Comparison of ENCODE assay signal across 8 mouse cellular contexts in the genomic region with DNA sequence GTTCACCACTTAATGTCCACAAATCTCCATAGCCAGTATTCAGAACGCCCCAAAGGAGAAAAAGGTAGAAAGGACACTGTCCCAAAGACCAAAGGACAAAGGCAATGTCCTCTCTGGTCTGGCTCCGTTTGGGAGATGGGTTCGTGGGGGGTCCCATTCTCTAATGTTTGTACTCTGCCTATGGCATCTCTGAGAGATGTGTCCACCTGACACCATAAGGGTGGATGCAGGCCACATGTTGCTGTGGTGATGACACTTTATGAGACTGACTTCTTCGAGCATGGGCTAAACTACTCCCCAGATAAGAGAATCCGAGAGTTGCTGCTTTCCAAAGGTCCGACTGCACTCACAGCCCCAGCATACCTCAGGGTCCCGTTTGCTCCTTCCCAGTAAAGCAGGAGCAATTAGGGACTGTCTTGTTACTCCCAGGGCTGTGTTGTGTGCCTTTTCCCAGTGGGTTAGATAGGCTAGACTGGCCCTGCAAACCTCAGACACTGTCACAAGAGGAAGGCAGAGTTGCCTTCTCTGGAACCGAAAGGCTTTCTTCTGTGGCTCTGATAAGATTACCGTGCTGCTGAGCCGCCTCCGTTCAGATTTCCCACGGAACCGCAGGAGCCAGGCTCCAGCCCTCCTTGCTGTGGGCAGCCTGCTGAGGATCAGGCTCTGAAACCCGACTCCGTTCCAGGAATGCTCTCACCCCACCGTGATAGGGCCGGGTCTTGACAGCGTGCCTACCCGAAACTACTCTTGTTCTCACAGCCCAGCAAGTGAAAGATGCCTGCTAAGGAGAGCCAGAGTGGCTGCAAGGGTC. TPM values are rescaled to one million over a fixed set of nuclear protein-coding genes. Genes with fewer than 3 reads are reported as not detected.
DNase-seq lines count a peak whose midpoint lies in the region; ATAC-seq lines count a peak whose summit lies in the region.

No protein-coding gene starts in this region.

- H3K9me3 ChIP-seq in hindbrain, embryonic 14.5 days (ENCODE audit: control insufficient read depth, low read length): no peaks in the 10 kb centered on the region
- H3K9me3 ChIP-seq in midbrain, embryonic 13.5 days: no peaks in the 10 kb centered on the region

- peak; percentile 33 for DNase-seq in adrenal gland, postnatal 10 days
- no peak for DNase-seq in adrenal gland, adult 18-20 months (ENCODE audit: low spot score in 2 of 2)
- DNase-seq in urinary bladder, postnatal 14 days (ENCODE audit: low spot score): peak; percentile 22
- no peak for DNase-seq in urinary bladder, adult 2 months (ENCODE audit: low spot score)
- DNase-seq in hindbrain, embryonic 14.5 days (ENCODE audit: low spot score): no peak
- no peak for DNase-seq in frontal cortex, postnatal 14 days (ENCODE audit: low spot score in 2 of 2)
- no peak for DNase-seq in frontal cortex, postnatal 10 days (ENCODE audit: low spot score in 2 of 2)

- peak overlapping the region; percentile 33 for H3K4me2 ChIP-seq in hindbrain, embryonic 14.5 days (replicated peaks)
- peak overlapping the region; percentile 42 for H3K4me2 ChIP-seq in midbrain, embryonic 13.5 days (replicated peaks)

- peaks cover 20% of the 10 kb centered on the region for H3K27me3 ChIP-seq in hindbrain, embryonic 14.5 days (ENCODE audit: control insufficient read depth, insufficient read depth, low read length)
- peaks cover 36% of the 10 kb centered on the region for H3K27me3 ChIP-seq in midbrain, embryonic 13.5 days

- no peak overlapping the region for H3K4me3 ChIP-seq in hindbrain, embryonic 14.5 days (replicated peaks; ENCODE audit: low read length)
- peak overlapping the region; percentile 18 for H3K4me3 ChIP-seq in midbrain, embryonic 13.5 days (replicated peaks)

- H3K9ac ChIP-seq in hindbrain, embryonic 14.5 days: peak overlapping the region; percentile 16; the same call in 1 of the 2 replicates
- peak overlapping the region; percentile 32; the same call in 1 of the 2 replicates for H3K9ac ChIP-seq in midbrain, embryonic 13.5 days (replicated peaks)

- 0 out of 2 replicates have a peak, but pooled peaks have one; percentile 37 for ATAC-seq in hindbrain, embryonic 14.5 days (ENCODE audit: low FRiP score)
- ATAC-seq in midbrain, embryonic 13.5 days: peak; percentile 37; the same call in 1 of the 2 replicates

- H3K4me1 ChIP-seq in hindbrain, embryonic 14.5 days (replicated peaks; ENCODE audit: control insufficient read depth, insufficient read depth, low read length): no peaks in the 10 kb centered on the region; the same call in 1 of the 2 replicates
- H3K4me1 ChIP-seq in midbrain, embryonic 13.5 days (replicated peaks): peaks cover 11% of the 10 kb centered on the region

- H3K27ac ChIP-seq in hindbrain, embryonic 14.5 days: no peak overlapping the region
- H3K27ac ChIP-seq in midbrain, embryonic 13.5 days: no peak overlapping the region

- 17% methylated on average over 19 of the region's 19 CpGs for WGBS in hindbrain, embryonic 14.5 days
- 17% methylated on average over 19 of the region's 19 CpGs for WGBS in midbrain, embryonic 13.5 days

- no peaks in the 10 kb centered on the region for H3K36me3 ChIP-seq in hindbrain, embryonic 14.5 days (replicated peaks; ENCODE audit: control insufficient read depth, insufficient read depth)
- no peaks in the 10 kb centered on the region for H3K36me3 ChIP-seq in midbrain, embryonic 13.5 days

RNA-seq across cellular contexts. Expression of a gene that starts 7.1 kb away (rescaled TPM):
- total RNA-seq in adrenal gland, postnatal 10 days (2021): 10 to 100 TPM; 27.8 to 32.6 TPM
- total RNA-seq in adrenal gland, adult 18-20 months (2021): 10 to 100 TPM; 13.5 to 15.2 TPM
- polyA plus RNA-seq in urinary bladder, adult 2 months (2012; rRNA removed): 13.2 and 16.6 TPM in 2 replicates
- polyA plus RNA-seq in hindbrain, embryonic 14.5 days (2014; fragmentation: Nextera tagmentation; extraction: Ambion mirVana): 6.0 and 8.4 TPM in 2 replicates
- polyA plus RNA-seq in midbrain, embryonic 13.5 days (2015; fragmentation: Nextera tagmentation; extraction: Ambion mirVana): 8.0 and 8.3 TPM in 2 replicates

Comparison
In these comparisons a context has a peak if more than half of its experiments do, and no peak if none do; other contexts are left out.
1. DNase-seq: peak in adrenal gland, postnatal 10 days (single experiment) and urinary bladder, postnatal 14 days (single experiment); none in adrenal gland, adult 18-20 months (0 of 2), urinary bladder, adult 2 months (single experiment), hindbrain, embryonic 14.5 days (single experiment), frontal cortex, postnatal 14 days (0 of 2) and frontal cortex, postnatal 10 days (0 of 2).